Mouse (Mus musculus) left cerebral cortex, postnatal 4 days (tissue): ENCODE measurements around the gene Sirt6. TPM values are rescaled to one million over a fixed set of nuclear protein-coding genes. Genes with fewer than 3 reads are reported as not detected.

ENCODE experiments used
- total RNA-seq, 2 experiments: library from RNA; stranded (reverse); gene quantifications; 2 replicates each; pipeline ENCODE4 v1.2.3; 2021

Gene Sirt6
- total RNA-seq, 2 experiments from 2014 or later: 37.4 to 38.1 TPM

Other genes with a start within 250 kb of the Sirt6 start
- gene Fzr1, start 249.3 kb downstream of the Sirt6 start, total RNA-seq: 100 to 1,000 TPM; 109 to 112 TPM
- gene Dohh, start 243.4 kb downstream of the Sirt6 start, total RNA-seq: 10 to 100 TPM; 58.8 to 61.5 TPM
- 1 to 10 TPM; 3.7 to 4.4 TPM for gene Gm48551, start 243.3 kb downstream of the Sirt6 start, total RNA-seq
- 1 to 10 TPM; 2.7 to 5.9 TPM for gene Gm48552, start 238.8 kb downstream of the Sirt6 start, total RNA-seq
- gene Smim24, start 234.7 kb downstream of the Sirt6 start, total RNA-seq: 1 to 10 TPM; 1.5 to 2.3 TPM
- 10 to 100 TPM; 29.5 to 31.1 TPM for gene Nfic, start 172.2 kb downstream of the Sirt6 start, total RNA-seq
- 100 to 1,000 TPM; 303 to 316 TPM for gene Celf5, start 145.1 kb downstream of the Sirt6 start, total RNA-seq
- gene Ncln, start 131.4 kb downstream of the Sirt6 start, total RNA-seq: 100 to 1,000 TPM; 104 to 105 TPM
- gene S1pr4, start 127.7 kb downstream of the Sirt6 start, total RNA-seq: under 1 TPM; 0.14 to 0.66 TPM
- 1 to 10 TPM; 1.1 to 1.6 TPM for gene Gna15, start 103.6 kb downstream of the Sirt6 start, total RNA-seq
- 100 to 1,000 TPM; 116 to 117 TPM for gene Gna11, start 82.6 kb downstream of the Sirt6 start, total RNA-seq
- 100 to 1,000 TPM; 474 to 479 TPM for gene Aes, start 68.3 kb downstream of the Sirt6 start, total RNA-seq
- gene Tle2, start 53.2 kb downstream of the Sirt6 start, total RNA-seq: 10 to 100 TPM; 34.0 to 44.5 TPM
- 1 to 10 TPM; 2.2 to 3.2 TPM for gene Tle6, start 26.7 kb downstream of the Sirt6 start, total RNA-seq
- gene BC025920, start 21.5 kb downstream of the Sirt6 start, total RNA-seq: 1 to 10 TPM; 2.5 to 2.7 TPM
- 10 to 100 TPM; 37.9 to 44.6 TPM for gene Ankrd24, start 743 bp upstream of the Sirt6 start, total RNA-seq
- 1 to 10 TPM; 5.4 to 5.5 TPM for gene Gm10778, start 21.3 kb upstream of the Sirt6 start, total RNA-seq
- gene Zfp433, start 77.0 kb upstream of the Sirt6 start, total RNA-seq: 10 to 100 TPM; 10.5 to 13.1 TPM
- gene Gm3055, start 143.4 kb upstream of the Sirt6 start, total RNA-seq: 10 to 100 TPM in 1 of 2 experiments, 1 to 10 TPM in 1; 9.3 to 11.1 TPM
- 1 to 10 TPM; 2.8 to 3.0 TPM for gene Gm4767, start 184.4 kb upstream of the Sirt6 start, total RNA-seq
- gene Gm32687, start 236.1 kb upstream of the Sirt6 start, total RNA-seq: 1 to 10 TPM; 5.1 to 6.1 TPM